Mouse (Mus musculus): Measurements from ENCODE around the gene Gm20838.
"Not testable (repeated sequence)": the region's sequence is repeated elsewhere in the genome, so short reads cannot be mapped to it uniquely, and the experiment has no call there.

The Gm20838 gene

DNA sequence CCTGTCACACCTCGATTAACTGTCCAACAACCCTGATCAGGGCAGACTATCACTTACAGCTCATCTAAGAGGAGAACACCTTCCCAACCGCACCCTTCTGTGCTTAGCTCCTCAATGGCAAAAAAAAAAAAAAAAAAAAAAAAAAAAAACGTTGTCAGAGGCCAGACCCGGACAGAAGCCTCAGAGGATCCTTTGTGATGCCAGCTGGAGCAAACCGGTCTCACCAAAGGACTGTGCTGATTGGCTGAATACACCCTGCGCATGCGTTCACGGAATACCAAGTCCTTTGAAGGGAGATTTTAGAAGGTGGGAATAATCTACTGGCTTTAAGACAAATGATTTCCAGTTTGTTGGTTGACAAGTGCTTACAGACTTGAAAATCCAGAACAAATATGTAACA, at the start of gene Gm20838:
Gm20838 (minus strand) TSS at position 101 of the 400 bp plus-strand sequence.
- not testable (repeated sequence) for DNase-seq (ENCODE audit: low spot score in 2 of 2)

Data from urinary bladder, postnatal 36 days (tissue).